Mouse (Mus musculus) liver, embryonic 12.5 days (tissue): ENCODE results near the gene Tfr2. TPM values are rescaled to one million over a fixed set of nuclear protein-coding genes. Genes with fewer than 3 reads are reported as not detected.

Experiments used
- ATAC-seq: fragments of 200-750 bp; cut with Nextera tagmentation; 2 replicates; pipeline ENCODE4 v1.8.0; 2017; ENCODE audit warnings: moderate number of reproducible peaks, mild to moderate bottlenecking, moderate library complexity
- H3K27ac ChIP-seq: fragments of 300-500 bp; sonication (generic); 2 replicates; pipeline ENCODE4 v1.5.1; 2016; ENCODE audit warnings: mild to moderate bottlenecking
- H3K27me3 ChIP-seq: fragments of 300-500 bp; sonication (generic); replicated peaks from 2 replicates; pipeline ENCODE4 v1.6.1; 2016; ENCODE audit warnings: mild to moderate bottlenecking, moderate library complexity
- H3K36me3 ChIP-seq: fragments of 300-500 bp; sonication (generic); 2 replicates; pipeline ENCODE4 v1.6.1; 2016; ENCODE audit warnings: mild to moderate bottlenecking, moderate library complexity
- H3K4me1 ChIP-seq: fragments of 300-500 bp; sonication (generic); 2 replicates; pipeline ENCODE4 v1.6.1; 2016
- H3K4me2 ChIP-seq: fragments of 300-500 bp; sonication (generic); 2 replicates; pipeline ENCODE4 v1.6.1; 2016; ENCODE audit warnings: mild to moderate bottlenecking, moderate library complexity
- H3K4me3 ChIP-seq: fragments of 300-500 bp; sonication (generic); 2 replicates; pipeline ENCODE4 v1.5.1; 2016; ENCODE audit warnings: mild to moderate bottlenecking, moderate library complexity
- H3K9ac ChIP-seq: fragments of 300-500 bp; sonication (generic); 2 replicates; pipeline ENCODE4 v1.6.1; 2016; ENCODE audit warnings: mild to moderate bottlenecking, moderate library complexity
- H3K9me3 ChIP-seq: fragments of 300-500 bp; sonication (generic); replicated peaks from 2 replicates; pipeline ENCODE4 v1.6.1; 2016; ENCODE audit warnings: mild to moderate bottlenecking, moderate library complexity
- WGBS: fragments of 180-500 bp; shearing (Covaris S2); methylation state at CpG from one replicate; pipeline ENCODE4 v1.1.7; 2016; ENCODE audit not compliant: insufficient replicate concordance; 5-methylcytosine and 5-hydroxymethylcytosine counted together
- microRNA-seq: library from miRNA; unstranded; fragments of <30 nt; microRNA quantifications from one replicate; pipeline ENCODE4, GENCODE M21; 2017
- polyA plus RNA-seq: library from polyadenylated mRNA; unstranded; fragments of >200 nt; fragmentation: Nextera tagmentation; extraction: Ambion mirVana; gene quantifications from 2 replicates; pipeline ENCODE4 v1.2.1, GENCODE M21; 2016

Gene Tfr2
- polyA plus RNA-seq, 1 experiment from 2014 or later, result 51.0 TPM

DNA sequence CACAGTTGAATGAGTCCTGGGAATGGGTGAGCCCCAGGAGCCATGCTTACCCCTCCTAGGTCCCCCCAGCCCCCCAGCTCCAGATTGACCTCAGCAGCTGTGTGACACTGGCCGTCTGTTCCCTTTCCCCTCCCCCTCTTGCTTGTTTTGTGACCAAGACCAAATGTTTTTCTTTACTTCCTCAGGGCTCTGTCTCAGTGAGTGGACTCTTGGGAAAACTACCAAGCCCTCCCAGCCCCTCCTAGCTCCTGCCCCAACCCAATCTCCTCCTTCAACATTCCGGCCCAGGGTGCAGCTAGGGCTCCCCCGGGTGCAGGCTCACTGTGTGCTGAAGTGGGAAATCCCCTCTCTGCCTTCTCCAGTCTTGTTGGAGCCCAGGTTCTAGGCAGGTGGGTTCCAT, 61.0 kb downstream of the Tfr2 start:
- no peak for ATAC-seq
- 22% methylated on average over 3 of the region's 3 CpGs for WGBS
- Histone ChIP-seq H3K4me1 (peaks cover 49% of the 10 kb centered on the region), H3K9me3 (no peaks in the 10 kb centered on the region), H3K4me3 (peak overlapping the region; percentile 84), H3K27ac (peak overlapping the region; percentile 96), H3K36me3 (peaks cover 40% of the 10 kb centered on the region), H3K27me3 (0 out of 2 replicates have a peak, but pooled peaks cover 5% of the 10 kb centered on the region), H3K4me2 (peak overlapping the region; percentile 93), H3K9ac (peak overlapping the region; percentile 85)

DNA sequence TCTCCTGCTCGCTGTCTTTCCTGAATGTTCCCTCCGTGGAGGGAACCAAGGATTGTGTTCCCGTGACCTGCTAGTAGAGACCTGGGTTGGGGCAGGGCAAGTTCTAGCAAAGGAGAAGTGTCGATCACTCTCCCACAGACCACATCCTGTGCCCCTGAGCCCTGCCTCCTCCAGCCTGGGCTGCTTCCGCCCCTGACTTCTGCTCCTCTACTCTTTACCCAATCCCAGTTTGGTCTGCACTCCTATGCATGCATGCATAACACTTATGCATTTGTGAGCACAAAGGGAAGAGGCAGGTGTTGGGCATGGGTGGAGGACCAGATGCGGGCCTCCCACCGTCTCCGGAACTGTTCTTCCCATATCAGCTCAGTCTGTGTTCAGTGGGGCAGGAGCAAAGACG, 61.5 kb downstream of the Tfr2 start:
- H3K27ac ChIP-seq, result peak overlapping the region; percentile 96
- H3K4me1 ChIP-seq, result peaks cover 49% of the 10 kb centered on the region
- H3K4me2 ChIP-seq, result peak overlapping the region; percentile 93
- WGBS, result 13% methylated on average over 9 of the region's 9 CpGs
- 0 out of 2 replicates have a peak, but pooled peaks cover 5% of the 10 kb centered on the region for H3K27me3 ChIP-seq
- H3K4me3 ChIP-seq, result peak overlapping the region; percentile 84
- H3K9me3 ChIP-seq, result no peaks in the 10 kb centered on the region
- peak overlapping the region; percentile 85 for H3K9ac ChIP-seq
- peaks cover 46% of the 10 kb centered on the region for H3K36me3 ChIP-seq
- no peak for ATAC-seq

DNA sequence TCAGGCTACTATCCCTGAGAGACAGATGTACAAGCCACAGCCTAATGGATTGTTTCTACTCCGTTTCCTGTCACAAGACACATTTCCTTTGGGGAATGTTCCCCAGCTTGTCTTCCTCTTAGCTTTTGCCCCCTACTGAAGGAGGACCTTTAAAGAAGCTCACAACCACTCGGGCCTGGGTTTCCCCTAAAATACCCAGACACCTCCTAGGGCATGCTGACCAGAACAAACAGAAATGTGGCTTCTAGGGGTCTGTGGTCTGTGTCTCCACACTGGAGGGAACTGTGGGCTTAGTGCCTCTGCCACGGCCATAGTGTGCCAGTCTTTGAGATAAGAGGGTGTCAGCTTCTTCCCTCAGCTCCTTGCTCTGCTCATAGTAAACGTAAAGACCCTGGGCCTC, 62.0 kb downstream of the Tfr2 start:
- peak overlapping the region; percentile 84 for H3K4me3 ChIP-seq
- no peak for ATAC-seq
- H3K9ac ChIP-seq, result peak overlapping the region; percentile 85
- peaks cover 50% of the 10 kb centered on the region for H3K36me3 ChIP-seq
- peaks cover 49% of the 10 kb centered on the region for H3K4me1 ChIP-seq
- H3K27me3 ChIP-seq, result 0 out of 2 replicates have a peak, but pooled peaks cover 5% of the 10 kb centered on the region
- H3K9me3 ChIP-seq, result no peaks in the 10 kb centered on the region
- peak overlapping the region; percentile 93 for H3K4me2 ChIP-seq
- peak overlapping the region; percentile 96 for H3K27ac ChIP-seq
- 11% methylated on average over 4 of the region's 4 CpGs for WGBS

DNA sequence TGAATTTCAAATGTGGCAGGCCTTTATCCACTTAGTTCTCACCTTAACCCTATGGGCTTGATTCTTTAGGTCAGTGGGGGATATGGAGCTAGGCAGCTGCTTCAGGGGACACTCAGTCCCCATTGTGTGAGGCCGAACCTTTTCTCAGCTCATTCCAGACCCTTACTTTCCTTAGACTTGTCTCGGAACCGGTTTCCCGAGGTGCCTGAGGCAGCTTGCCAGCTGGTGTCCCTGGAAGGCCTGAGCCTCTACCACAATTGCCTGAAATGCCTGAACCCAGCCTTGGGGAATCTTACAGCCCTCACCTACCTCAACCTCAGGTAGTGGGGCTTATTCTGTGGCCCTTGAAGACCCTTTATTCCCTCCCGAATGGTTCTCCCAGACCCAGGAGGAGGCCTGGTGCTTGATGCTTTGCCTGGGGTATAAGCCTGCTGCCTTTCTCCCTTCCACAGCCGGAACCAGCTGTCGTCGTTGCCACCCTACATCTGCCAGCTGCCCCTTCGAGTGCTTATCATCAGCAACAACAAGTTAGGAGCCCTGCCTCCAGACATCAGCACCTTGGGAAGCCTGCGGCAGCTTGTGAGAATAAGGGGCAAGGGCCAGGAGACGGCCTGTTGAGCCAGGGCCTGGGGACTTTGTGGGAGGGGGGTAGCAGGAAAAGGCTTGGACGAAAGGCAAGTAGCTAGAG, 63.9 kb downstream of the Tfr2 start:
- 82% methylated on average over 12 of the region's 12 CpGs for WGBS
- Histone ChIP-seq H3K4me3 (no peak overlapping the region), H3K9me3 (no peaks in the 10 kb centered on the region), H3K9ac (no peak overlapping the region), H3K27me3 (no peaks in the 10 kb centered on the region), H3K36me3 (peaks cover 70% of the 10 kb centered on the region), H3K27ac (no peak overlapping the region), H3K4me1 (peaks cover 41% of the 10 kb centered on the region), H3K4me2 (no peak overlapping the region)
- no peak for ATAC-seq

Small RNA genes within 50 kb of the gene (microRNA-seq; reads per million reads assigned to microRNA genes)
- 1.1 reads per million for gene Mir6418

Other genes starting within 250 kb of the Tfr2 start
- 5.0 and 5.8 TPM in 2 replicates for gene Slc12a9, start 236.2 kb upstream of the Tfr2 start, polyA plus RNA-seq
- gene Ephb4, start 219.7 kb upstream of the Tfr2 start, polyA plus RNA-seq, result 14.2 and 15.7 TPM in 2 replicates
- gene Zan, start 92.8 kb upstream of the Tfr2 start, polyA plus RNA-seq, result 0.29 and 0.31 TPM in 2 replicates
- 48.4 and 55.3 TPM in 2 replicates for gene Pop7, start 67.3 kb upstream of the Tfr2 start, polyA plus RNA-seq
- 5.6 and 6.0 TPM in 2 replicates for gene Gigyf1, start 51.3 kb upstream of the Tfr2 start, polyA plus RNA-seq
- gene Epo, start 36.6 kb upstream of the Tfr2 start, polyA plus RNA-seq, result 1.7 and 2.3 TPM in 2 replicates
- 215 and 221 TPM in 2 replicates for gene Gnb2, start 36.3 kb upstream of the Tfr2 start, polyA plus RNA-seq
- gene Actl6b, start 16.3 kb upstream of the Tfr2 start, polyA plus RNA-seq, result not detected in 2 replicates
- 45.5 and 48.4 TPM in 2 replicates for gene Mospd3, start 31.2 kb downstream of the Tfr2 start, polyA plus RNA-seq
- 21.1 and 22.1 TPM in 2 replicates for gene Pcolce, start 43.9 kb downstream of the Tfr2 start, polyA plus RNA-seq
- 0.10 TPM in 1 of 2 replicates, not detected in the other for gene Fbxo24, start 59.2 kb downstream of the Tfr2 start, polyA plus RNA-seq
- gene Lrch4, start 59.3 kb downstream of the Tfr2 start, polyA plus RNA-seq, result 33.4 and 36.0 TPM in 2 replicates
- 7.8 and 9.0 TPM in 2 replicates for gene Gm20605, start 59.3 kb downstream of the Tfr2 start, polyA plus RNA-seq
- gene Sap25, start 71.5 kb downstream of the Tfr2 start, polyA plus RNA-seq, result 6.0 and 6.5 TPM in 2 replicates
- gene Irs3, start 75.9 kb downstream of the Tfr2 start, polyA plus RNA-seq, result 0.05 and 0.07 TPM in 2 replicates
- 44.3 and 47.2 TPM in 2 replicates for gene Agfg2, start 114.9 kb downstream of the Tfr2 start, polyA plus RNA-seq
- 0.33 and 0.38 TPM in 2 replicates for gene Nyap1, start 171.8 kb downstream of the Tfr2 start, polyA plus RNA-seq
- gene Tsc22d4, start 175.9 kb downstream of the Tfr2 start, polyA plus RNA-seq, result 96.0 and 99.2 TPM in 2 replicates
- 38.6 and 39.2 TPM in 2 replicates for gene Ppp1r35, start 209.0 kb downstream of the Tfr2 start, polyA plus RNA-seq
- gene Mepce, start 217.8 kb downstream of the Tfr2 start, polyA plus RNA-seq, result 9.0 and 9.2 TPM in 2 replicates
- 6.9 and 7.5 TPM in 2 replicates for gene Zcwpw1, start 218.0 kb downstream of the Tfr2 start, polyA plus RNA-seq